Mouse (Mus musculus): Measurements from ENCODE around the gene Tmem129. TPM values are rescaled to one million over a fixed set of nuclear protein-coding genes. Genes with fewer than 3 reads are reported as not detected.
A peak's percentile ranks its signal among the peaks of the same experiment; 100 is the strongest.

Tmem129 gene
- polyA plus RNA-seq, 1 experiment from 2014 or later = 39.1 TPM

DNA sequence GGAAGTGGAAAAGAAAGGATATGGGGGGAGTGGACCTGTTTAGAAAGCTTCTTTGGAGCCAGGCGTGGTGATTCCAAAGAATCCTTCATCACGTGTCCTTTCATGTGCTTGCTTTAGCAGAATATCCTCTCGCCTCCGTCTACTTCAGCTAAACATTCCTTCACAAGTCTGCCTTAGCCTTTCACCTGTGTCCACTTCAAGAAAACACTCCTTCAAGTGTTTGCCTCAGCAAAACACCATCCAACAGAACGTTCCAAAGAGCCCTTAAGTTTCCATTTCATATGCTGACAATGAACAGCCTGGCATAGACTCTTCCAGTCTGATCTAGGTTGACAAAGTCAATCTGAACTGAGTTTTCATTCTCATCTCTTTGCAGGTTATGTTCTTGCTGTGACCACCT, 20.0 kb upstream of the Tmem129 start:
- H3K9ac ChIP-seq (replicated peaks; ENCODE audit: low read depth, low read length) = no peak overlapping the region
- no peak overlapping the region for H3K4me2 ChIP-seq (ENCODE audit: low read length)
- WGBS = 78% methylated on average over 5 of the region's 5 CpGs
- no peaks in the 10 kb centered on the region for H3K27me3 ChIP-seq (replicated peaks; ENCODE audit: control insufficient read depth, insufficient read depth, low read length)
- H3K4me3 ChIP-seq (replicated peaks; ENCODE audit: low read length) = no peak overlapping the region
- ATAC-seq = no peak
- H3K4me1 ChIP-seq (replicated peaks; ENCODE audit: control insufficient read depth, insufficient read depth, low read length) = peaks cover 10% of the 10 kb centered on the region
- no peak overlapping the region for H3K27ac ChIP-seq (ENCODE audit: low read length)
- no peaks in the 10 kb centered on the region for H3K36me3 ChIP-seq (ENCODE audit: control insufficient read depth, insufficient read depth)
- no peaks in the 10 kb centered on the region for H3K9me3 ChIP-seq (ENCODE audit: control insufficient read depth, low read length)

DNA sequence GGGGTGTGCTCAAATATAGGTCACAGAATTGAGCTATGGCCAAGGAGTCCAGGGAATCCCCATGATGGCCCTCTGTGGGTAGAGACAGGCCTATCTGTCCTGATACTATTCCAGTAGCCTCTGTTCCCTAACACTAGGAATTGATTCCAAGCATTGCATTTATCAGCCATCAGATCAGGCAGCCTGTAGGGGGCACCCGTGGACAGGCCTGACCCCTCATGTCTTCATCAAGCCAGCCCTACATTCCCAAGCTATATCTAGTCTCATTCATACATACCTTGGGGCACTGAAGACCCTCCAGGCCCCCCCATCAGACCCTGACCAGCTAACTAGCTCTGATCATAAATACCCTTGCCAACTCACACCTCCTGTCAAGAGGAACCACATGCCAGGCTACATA, 17.7 kb upstream of the Tmem129 start:
- H3K36me3 ChIP-seq (ENCODE audit: control insufficient read depth, insufficient read depth) = no peaks in the 10 kb centered on the region
- peak; percentile 23; the same call in 1 of the 2 replicates for ATAC-seq
- 0% methylated on average over 1 of the region's 1 CpGs for WGBS

DNA sequence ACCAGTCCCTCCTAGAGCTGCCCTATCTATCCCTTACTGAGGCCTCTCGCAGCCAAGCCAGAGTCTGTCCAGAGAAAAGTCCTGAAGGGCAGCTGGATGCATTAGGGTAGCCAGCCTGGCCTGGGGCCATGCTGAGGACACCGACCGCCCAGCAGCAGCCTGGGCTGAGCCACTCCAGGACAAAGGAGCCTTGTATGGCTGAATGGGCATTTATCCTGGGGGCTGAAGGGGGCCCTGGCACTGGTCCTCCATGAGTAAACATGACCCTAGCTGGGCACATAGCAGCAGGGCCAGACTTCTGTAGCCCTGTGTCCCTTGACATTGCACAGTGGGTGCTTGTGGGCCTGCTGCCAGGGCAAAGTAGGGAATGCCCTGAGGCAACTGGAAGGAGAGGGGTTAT, 16.2 kb upstream of the Tmem129 start:
- H3K9ac ChIP-seq (replicated peaks; ENCODE audit: low read depth, low read length) = no peak overlapping the region; the same call in 1 of the 2 replicates
- 21% methylated on average over 3 of the region's 3 CpGs for WGBS
- no peaks in the 10 kb centered on the region for H3K9me3 ChIP-seq (ENCODE audit: control insufficient read depth, low read length)
- ATAC-seq = peak; percentile 85
- H3K4me1 ChIP-seq (replicated peaks; ENCODE audit: control insufficient read depth, insufficient read depth, low read length) = peaks cover 10% of the 10 kb centered on the region
- H3K36me3 ChIP-seq (ENCODE audit: control insufficient read depth, insufficient read depth) = no peaks in the 10 kb centered on the region
- H3K27ac ChIP-seq (ENCODE audit: low read length) = 0 out of 2 replicates have a peak overlapping the region, but pooled peaks have one; percentile 20
- no peak overlapping the region for H3K4me3 ChIP-seq (replicated peaks; ENCODE audit: low read length)
- H3K4me2 ChIP-seq (ENCODE audit: low read length) = no peak overlapping the region
- H3K27me3 ChIP-seq (replicated peaks; ENCODE audit: control insufficient read depth, insufficient read depth, low read length) = no peaks in the 10 kb centered on the region

More for the DNA sequence above, 17.7 kb upstream of the Tmem129 start:
- no peak overlapping the region for H3K9ac ChIP-seq (replicated peaks; ENCODE audit: low read depth, low read length)
- no peaks in the 10 kb centered on the region for H3K27me3 ChIP-seq (replicated peaks; ENCODE audit: control insufficient read depth, insufficient read depth, low read length)
- no peaks in the 10 kb centered on the region for H3K9me3 ChIP-seq (ENCODE audit: control insufficient read depth, low read length)
- H3K4me1 ChIP-seq (replicated peaks; ENCODE audit: control insufficient read depth, insufficient read depth, low read length) = peaks cover 10% of the 10 kb centered on the region
- no peak overlapping the region for H3K27ac ChIP-seq (ENCODE audit: low read length)
- no peak overlapping the region for H3K4me2 ChIP-seq (ENCODE audit: low read length)
- no peak overlapping the region for H3K4me3 ChIP-seq (replicated peaks; ENCODE audit: low read length)

DNA sequence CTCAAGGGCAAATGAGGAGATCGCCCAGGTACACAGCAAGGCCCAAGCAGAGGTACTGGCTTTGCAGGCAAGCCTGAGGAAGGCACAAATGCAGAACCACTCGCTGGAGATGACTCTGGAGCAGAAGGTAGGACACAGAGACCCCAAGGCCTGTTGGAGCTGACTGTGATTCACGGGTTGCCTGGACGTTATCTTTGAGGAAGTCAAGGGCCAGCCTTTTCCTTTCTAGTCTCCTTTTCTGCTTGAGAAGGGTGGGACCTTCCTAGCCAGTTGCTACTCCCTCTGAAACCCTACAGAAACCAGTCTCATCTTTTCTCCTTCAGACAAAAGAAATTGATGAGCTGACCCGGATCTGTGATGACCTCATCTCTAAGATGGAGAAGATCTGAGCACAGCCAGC, 13.4 kb upstream of the Tmem129 start:
- ATAC-seq = no peak
- H3K36me3 ChIP-seq (ENCODE audit: control insufficient read depth, insufficient read depth) = 0 out of 2 replicates have a peak, but pooled peaks cover 3% of the 10 kb centered on the region
- WGBS = 85% methylated on average over 5 of the region's 5 CpGs
- H3K4me3 ChIP-seq (replicated peaks; ENCODE audit: low read length) = no peak overlapping the region
- no peak overlapping the region for H3K27ac ChIP-seq (ENCODE audit: low read length)
- no peak overlapping the region for H3K4me2 ChIP-seq (ENCODE audit: low read length)
- H3K9ac ChIP-seq (replicated peaks; ENCODE audit: low read depth, low read length) = no peak overlapping the region
- no peaks in the 10 kb centered on the region for H3K27me3 ChIP-seq (replicated peaks; ENCODE audit: control insufficient read depth, insufficient read depth, low read length)
- no peaks in the 10 kb centered on the region for H3K9me3 ChIP-seq (ENCODE audit: control insufficient read depth, low read length)
- H3K4me1 ChIP-seq (replicated peaks; ENCODE audit: control insufficient read depth, insufficient read depth, low read length) = peaks cover 10% of the 10 kb centered on the region

DNA sequence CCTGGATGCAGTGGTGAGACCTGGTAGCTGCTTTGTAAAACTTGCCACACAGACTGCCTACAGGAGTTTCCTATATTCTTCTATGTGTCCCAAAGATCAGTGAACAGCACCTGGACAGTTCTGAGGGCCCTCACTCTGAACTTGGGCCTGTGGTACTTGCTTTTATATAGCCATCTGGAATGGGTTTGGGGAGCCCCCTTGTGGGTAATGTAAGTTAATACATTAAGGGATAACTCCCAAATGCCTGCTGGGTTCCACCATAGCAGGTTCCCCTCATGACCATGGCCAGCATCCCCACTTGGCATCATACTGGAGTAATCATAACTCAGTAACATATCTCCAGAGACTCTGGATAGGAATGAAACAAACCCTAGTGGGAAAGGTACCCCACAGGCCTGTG, 10.0 kb upstream of the Tmem129 start:
- Histone ChIP-seq H3K36me3 (ENCODE audit: control insufficient read depth, insufficient read depth) (0 out of 2 replicates have a peak, but pooled peaks cover 6% of the 10 kb centered on the region), H3K9ac (replicated peaks; ENCODE audit: low read depth, low read length) (no peak overlapping the region), H3K9me3 (ENCODE audit: control insufficient read depth, low read length) (no peaks in the 10 kb centered on the region), H3K4me1 (replicated peaks; ENCODE audit: control insufficient read depth, insufficient read depth, low read length) (no peaks in the 10 kb centered on the region), H3K27me3 (replicated peaks; ENCODE audit: control insufficient read depth, insufficient read depth, low read length) (no peaks in the 10 kb centered on the region), H3K27ac (ENCODE audit: low read length) (no peak overlapping the region), H3K4me2 (ENCODE audit: low read length) (no peak overlapping the region), H3K4me3 (replicated peaks; ENCODE audit: low read length) (no peak overlapping the region)
- ATAC-seq = no peak

DNA sequence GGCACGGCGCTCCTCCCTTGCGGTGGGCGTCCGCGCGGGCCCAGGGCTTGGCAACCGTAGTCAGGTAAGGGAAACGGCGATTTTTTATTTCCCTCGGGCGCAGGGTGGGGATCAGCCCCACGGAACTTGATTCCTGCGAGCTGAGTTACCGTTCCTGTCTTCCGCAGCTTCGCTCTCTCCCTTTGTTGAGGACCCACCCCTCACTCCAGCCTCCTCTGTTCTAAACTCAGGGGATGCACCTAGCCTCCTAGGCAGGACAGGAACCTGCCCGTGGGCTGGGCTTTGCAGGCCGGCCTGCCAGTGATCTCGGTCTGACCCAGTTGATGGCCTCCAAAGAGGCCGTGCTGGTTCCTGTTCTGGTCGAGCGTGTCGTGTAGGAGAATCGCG, 441 bp upstream of the Tmem129 start:
- Histone ChIP-seq H3K27ac (ENCODE audit: low read length) (no peak overlapping the region), H3K4me1 (replicated peaks; ENCODE audit: control insufficient read depth, insufficient read depth, low read length) (peaks cover 35% of the 10 kb centered on the region), H3K9ac (replicated peaks; ENCODE audit: low read depth, low read length) (peak overlapping the region; percentile 59), H3K4me2 (ENCODE audit: low read length) (peak overlapping the region; percentile 78), H3K36me3 (ENCODE audit: control insufficient read depth, insufficient read depth) (no peaks in the 10 kb centered on the region), H3K4me3 (replicated peaks; ENCODE audit: low read length) (peak overlapping the region; percentile 82), H3K27me3 (replicated peaks; ENCODE audit: control insufficient read depth, insufficient read depth, low read length) (no peaks in the 10 kb centered on the region), H3K9me3 (ENCODE audit: control insufficient read depth, low read length) (no peaks in the 10 kb centered on the region)
- WGBS = 0% methylated on average over 26 of the region's 26 CpGs
- 0 out of 2 replicates have a peak, but pooled peaks have one; percentile 1 for ATAC-seq

DNA sequence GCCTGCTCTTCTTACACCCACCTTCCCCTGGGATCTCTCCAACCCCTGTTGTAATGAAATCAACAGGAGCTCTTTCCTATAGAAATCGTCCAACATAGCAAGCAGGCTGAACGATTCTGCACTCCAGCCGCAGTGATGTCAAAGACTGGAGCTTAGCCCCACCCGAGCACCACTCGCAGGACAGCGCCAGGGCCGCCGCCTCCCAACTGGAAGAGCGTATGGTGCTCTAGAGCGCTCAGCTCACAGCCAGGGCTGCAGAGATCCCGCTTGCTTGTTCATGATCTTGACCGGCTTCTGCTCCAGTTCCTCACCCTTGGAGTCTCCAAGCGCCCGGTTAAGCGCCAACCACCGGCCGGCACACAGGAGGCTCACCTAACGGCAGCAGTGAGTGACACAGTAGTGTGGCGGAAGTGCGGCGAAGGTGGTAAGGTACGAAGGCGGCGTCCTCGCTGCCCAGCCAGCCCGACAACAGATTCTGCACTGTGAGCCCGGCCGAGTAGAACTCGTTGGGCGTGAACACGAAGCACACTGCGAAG, 897 bp downstream of the Tmem129 start:
- Histone ChIP-seq H3K36me3 (ENCODE audit: control insufficient read depth, insufficient read depth) (no peaks in the 10 kb centered on the region), H3K27me3 (replicated peaks; ENCODE audit: control insufficient read depth, insufficient read depth, low read length) (no peaks in the 10 kb centered on the region), H3K4me3 (replicated peaks; ENCODE audit: low read length) (peak overlapping the region; percentile 82), H3K4me1 (replicated peaks; ENCODE audit: control insufficient read depth, insufficient read depth, low read length) (peaks cover 38% of the 10 kb centered on the region), H3K9ac (replicated peaks; ENCODE audit: low read depth, low read length) (peak overlapping the region; percentile 70), H3K9me3 (ENCODE audit: control insufficient read depth, low read length) (no peaks in the 10 kb centered on the region), H3K27ac (ENCODE audit: low read length) (peak overlapping the region; percentile 74), H3K4me2 (ENCODE audit: low read length) (peak overlapping the region; percentile 97)
- peak; percentile 6 for ATAC-seq
- WGBS = under 1% methylated on average over 32 of the region's 32 CpGs

DNA sequence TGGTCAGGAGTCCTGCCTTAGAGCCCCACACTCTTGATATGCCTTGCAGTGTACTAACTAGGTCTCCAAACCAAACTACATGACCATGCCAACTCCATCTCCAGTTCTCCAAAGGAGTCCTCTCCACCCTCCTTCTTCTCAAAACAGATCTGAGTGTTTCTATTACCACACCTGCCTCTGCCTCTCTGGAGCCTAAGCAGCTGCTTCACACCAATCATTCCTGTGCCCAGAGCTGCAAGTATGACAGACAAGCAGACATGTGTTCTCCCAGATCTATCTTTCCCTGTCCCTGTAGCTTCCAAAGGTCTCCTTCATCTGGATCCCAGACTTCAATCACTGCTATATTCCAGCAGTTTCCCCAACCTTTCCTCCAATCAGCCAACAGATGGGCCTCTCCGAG, 1.5 kb downstream of the Tmem129 start:
- Histone ChIP-seq H3K27me3 (replicated peaks; ENCODE audit: control insufficient read depth, insufficient read depth, low read length) (no peaks in the 10 kb centered on the region), H3K27ac (ENCODE audit: low read length) (no peak overlapping the region), H3K36me3 (ENCODE audit: control insufficient read depth, insufficient read depth) (no peaks in the 10 kb centered on the region), H3K4me2 (ENCODE audit: low read length) (peak overlapping the region; percentile 97), H3K9ac (replicated peaks; ENCODE audit: low read depth, low read length) (peak overlapping the region; percentile 70), H3K4me1 (replicated peaks; ENCODE audit: control insufficient read depth, insufficient read depth, low read length) (peaks cover 38% of the 10 kb centered on the region), H3K9me3 (ENCODE audit: control insufficient read depth, low read length) (no peaks in the 10 kb centered on the region), H3K4me3 (replicated peaks; ENCODE audit: low read length) (peak overlapping the region; percentile 82)
- ATAC-seq = no peak
- 33% methylated on average over 1 of the region's 1 CpGs for WGBS

DNA sequence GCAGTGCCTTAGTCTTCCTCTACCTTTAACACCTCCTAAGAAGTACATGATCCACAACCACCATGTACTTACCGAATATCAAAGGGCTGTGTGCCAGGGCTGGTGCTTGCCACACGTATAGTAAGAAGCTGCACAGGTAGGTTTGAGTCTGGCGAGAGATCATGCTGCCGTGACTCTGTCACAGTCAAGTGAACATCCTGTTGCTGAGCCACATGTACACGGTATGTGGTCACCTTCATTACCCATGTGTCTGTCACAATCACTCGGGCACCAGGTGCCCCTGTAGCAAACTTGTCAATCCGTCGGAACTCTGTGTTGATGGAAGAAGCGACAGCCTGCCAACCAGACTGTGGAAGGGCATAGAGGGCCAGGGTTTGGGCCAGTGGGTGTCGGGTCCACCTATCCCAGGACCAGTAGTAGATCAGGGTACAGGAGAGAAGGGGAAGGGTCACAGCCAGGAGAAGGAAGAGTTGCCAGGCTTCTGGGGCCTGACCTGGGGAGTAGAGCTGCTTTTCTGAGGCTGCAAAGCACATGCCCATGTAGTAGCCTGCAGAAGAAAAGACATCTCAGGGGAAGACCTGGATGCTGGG, 2.9 kb downstream of the Tmem129 start:
- ATAC-seq = no peak
- H3K36me3 ChIP-seq (ENCODE audit: control insufficient read depth, insufficient read depth) = no peaks in the 10 kb centered on the region
- no peak overlapping the region for H3K4me2 ChIP-seq (ENCODE audit: low read length)
- no peak overlapping the region for H3K9ac ChIP-seq (replicated peaks; ENCODE audit: low read depth, low read length)
- peaks cover 47% of the 10 kb centered on the region for H3K4me1 ChIP-seq (replicated peaks; ENCODE audit: control insufficient read depth, insufficient read depth, low read length)
- H3K9me3 ChIP-seq (ENCODE audit: control insufficient read depth, low read length) = no peaks in the 10 kb centered on the region
- no peaks in the 10 kb centered on the region for H3K27me3 ChIP-seq (replicated peaks; ENCODE audit: control insufficient read depth, insufficient read depth, low read length)
- H3K4me3 ChIP-seq (replicated peaks; ENCODE audit: low read length) = no peak overlapping the region
- no peak overlapping the region for H3K27ac ChIP-seq (ENCODE audit: low read length)
- WGBS = 96% methylated on average over 10 of the region's 10 CpGs

All from forebrain, embryonic 16.5 days (tissue).